Mouse (Mus musculus): ENCODE measurements around the gene Lamp1.

The Lamp1 gene

DNA sequence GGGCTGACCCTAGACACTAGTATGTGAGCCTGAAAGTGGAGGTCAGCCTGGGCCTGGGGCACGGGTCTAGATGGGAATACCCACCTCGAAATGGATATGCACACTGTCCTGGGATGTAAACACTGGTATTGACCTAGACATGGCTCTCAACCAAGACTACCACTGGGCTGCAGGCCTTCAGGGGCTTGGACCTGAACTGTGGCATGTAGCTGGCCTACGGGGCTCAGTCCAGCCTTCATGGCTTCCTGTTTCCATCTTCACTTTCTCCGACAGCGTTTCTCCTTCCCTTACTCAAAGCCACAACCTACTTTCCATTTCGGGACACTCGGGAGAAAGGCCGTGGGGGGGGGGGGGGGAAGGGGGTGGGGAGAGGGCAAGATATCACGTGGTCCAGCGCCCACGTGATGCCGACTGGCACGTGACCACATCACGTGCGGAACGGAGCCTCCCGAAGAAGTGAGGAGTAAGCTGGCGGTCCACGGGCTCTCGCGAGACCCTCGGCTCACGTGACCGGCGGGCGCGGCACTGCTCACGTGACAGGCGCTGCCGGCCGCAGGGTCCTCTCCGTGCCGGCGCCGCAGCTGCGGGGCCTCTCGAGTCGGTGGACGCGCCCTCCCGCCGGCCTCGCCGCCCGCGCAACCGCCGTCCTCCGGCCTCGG lies at the start of gene Lamp1:
Gene Lamp1, plus strand, starts transcription at position 444 of the 659 bp plus-strand sequence.
- in situ Hi-C loops (cut with MboI, MseI), result no loop called here

DNA sequence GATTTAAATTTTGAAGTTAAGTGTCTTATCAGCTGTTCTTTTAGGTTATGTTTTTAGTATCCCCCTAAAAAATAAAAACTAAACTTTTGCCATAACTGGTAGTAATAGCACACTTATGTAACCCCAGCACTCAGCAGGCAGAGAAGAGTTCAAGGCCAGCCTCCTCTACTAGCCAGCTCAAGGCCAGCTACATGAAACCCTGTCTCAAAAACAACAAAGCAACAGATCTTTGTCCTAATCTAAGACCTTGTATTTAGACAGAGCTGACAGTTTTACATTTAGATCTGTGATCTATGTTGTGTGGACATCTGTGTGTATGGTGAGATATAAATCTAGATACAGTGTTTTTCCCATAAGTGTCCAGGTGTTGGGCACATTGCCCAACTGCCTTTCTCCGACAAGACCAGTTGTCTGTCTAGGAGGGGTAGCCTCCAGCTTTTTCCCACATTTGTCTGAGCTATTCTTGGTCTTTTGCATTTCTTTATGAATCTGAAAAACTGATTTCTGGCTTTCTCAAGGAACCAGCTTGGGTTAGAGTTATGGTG lies 49.5 kb upstream of the Lamp1 start:
- in situ Hi-C loops (cut with MboI, MseI), result loop anchor here (10.0 kb wide), 2 partner anchors 675 to 1555 kb away; partner anchors contain the start of genes Cars2 (in 2 of the 2), Ing1 (in 2 of the 2) and Upf3a (in 1 of the 2)

DNA sequence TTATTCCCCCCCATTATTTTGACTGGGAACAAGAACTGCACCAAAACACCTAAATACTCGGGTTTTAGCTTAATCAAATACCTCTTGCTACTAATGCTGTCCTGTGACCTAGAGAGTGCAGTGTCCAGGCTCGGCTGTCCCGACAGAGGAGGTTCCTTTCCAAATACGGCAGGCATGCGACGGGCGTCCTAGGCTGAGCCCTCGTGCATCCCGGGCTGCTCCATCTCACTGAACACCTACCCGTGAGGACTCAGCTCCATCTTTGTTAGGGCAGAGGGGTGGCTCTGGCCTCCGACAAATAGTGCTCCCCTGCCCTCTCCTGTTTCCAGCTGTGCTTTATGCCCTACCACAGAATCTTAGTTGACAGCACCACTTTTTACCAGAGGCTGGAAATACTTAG lies 47.0 kb upstream of the Lamp1 start:
- in situ Hi-C loops (cut with MboI, MseI), result no loop called here

DNA sequence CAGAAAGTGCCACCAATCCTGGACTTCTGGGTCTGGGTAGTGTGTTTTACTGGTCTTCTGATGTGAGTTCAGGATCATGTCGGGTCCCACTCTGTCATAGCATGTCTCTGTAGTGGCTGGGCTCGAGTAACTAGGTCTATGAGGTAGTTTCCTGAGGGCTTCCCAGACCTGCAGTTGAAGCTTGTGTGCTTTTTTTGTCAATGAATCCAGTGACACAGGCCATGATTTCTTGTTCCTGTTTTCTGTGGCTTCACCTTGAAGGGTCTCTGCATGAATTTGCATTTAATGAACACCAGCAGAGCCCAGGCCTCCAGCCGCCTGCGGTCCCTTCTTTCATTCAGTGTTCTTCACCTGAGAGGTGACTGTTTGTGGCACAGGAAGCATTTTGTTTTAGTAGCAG lies 45.7 kb upstream of the Lamp1 start:
- in situ Hi-C loops (cut with MboI, MseI), result no loop called here

DNA sequence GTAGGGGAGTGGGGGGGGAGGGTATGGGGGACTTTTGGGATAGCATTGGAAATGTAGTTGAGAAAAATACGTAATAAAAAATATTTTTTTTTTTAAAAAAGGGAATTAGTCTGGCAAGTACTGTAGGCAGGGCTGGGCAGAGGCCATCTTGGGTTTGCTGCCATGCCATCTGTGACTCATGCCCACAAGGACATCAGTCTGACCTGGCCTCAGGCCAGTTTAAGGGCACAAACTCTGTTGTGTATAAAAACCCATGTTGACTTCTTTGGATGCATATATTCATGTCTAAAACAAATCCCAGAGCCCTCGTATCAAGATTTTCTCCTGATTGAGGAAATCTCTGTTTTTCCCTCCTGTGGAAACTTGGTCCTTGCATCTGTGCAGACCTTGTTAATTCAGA lies 41.9 kb upstream of the Lamp1 start:
- in situ Hi-C loops (cut with MboI, MseI), result no loop called here

DNA sequence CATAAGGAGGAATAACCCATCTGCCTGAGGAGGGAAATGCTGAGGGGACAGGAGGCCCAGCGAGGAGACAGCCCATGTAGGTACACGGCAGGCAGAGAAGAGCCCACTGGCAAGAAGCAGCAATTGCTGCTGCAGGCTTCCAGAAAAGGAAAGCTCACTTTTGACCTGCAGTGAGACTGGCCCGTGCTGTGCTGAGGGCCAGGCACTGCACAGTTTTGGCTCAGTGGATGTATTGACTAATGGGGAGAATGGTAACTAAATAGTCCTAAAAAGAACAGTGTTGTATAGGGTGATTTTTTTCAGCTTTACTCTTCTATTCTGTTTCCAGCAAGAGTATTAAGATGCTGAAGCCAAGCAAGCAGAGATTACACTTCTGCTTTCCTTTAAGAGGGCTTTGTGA lies 40.4 kb upstream of the Lamp1 start:
- in situ Hi-C loops (cut with MboI, MseI), result no loop called here

DNA sequence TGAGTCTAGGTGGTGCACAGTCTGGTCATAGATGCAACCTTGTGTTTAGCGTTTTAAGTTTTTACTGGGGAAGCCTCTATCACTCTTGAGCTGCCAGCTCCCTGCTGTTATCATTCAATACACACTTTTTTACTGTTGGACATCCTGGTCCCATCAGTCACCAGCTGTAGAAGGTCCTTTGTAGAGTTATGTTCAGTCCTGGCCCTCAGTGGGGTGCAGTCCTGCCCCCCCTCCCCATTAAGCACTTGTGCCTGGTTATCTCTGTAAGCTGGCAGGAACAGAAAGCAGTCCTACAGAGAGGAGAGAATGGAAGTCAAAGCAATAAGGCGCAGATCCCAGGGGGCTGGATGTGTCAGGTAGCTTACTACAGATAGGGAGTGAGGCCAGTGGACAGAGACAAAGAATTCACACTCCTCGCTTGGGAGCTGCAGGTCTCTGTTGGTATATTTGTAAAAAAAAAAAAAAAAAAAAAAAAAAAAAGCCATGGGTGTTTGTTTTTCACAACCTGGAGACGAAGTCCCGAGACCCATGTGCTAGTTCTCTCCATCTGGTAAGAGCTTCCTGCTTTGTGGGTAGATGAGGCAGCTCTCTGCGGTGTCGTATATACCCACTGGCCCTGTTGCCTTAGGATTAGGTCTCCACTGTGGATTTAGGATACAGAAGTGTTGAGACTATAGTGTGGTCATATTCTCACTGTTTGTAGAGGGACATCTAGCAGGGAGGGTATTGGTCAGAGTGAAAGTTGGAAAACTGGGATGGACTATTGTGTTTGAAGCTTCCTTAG lies 37.9 kb upstream of the Lamp1 start:
- in situ Hi-C loops (cut with MboI, MseI), result no loop called here

DNA sequence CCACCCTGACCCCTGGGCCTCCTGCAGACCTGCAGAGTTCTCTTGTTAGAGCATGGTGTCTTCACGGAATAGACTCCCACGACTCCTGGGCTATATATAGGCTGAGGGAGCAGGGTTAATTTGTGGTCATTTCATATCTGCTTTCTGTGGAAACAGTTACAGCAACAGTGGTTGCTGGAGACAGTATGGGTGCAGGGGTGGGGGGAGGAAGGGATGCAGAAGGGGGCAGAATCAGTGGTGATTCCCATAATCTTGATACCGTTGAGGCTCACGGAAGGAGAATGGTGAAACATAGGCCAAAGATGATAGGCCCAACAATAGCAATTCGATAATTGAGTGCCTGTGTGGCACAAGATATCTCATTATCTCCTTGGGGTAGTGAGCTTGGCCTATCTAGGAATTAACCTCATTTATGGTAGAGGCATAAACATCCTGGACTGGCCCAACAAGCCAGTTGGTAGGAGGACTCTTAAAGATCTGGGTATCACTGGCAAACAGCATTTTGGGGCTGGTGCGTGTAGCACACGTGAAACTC lies 36.0 kb upstream of the Lamp1 start:
- in situ Hi-C loops (cut with MboI, MseI), result no loop called here

DNA sequence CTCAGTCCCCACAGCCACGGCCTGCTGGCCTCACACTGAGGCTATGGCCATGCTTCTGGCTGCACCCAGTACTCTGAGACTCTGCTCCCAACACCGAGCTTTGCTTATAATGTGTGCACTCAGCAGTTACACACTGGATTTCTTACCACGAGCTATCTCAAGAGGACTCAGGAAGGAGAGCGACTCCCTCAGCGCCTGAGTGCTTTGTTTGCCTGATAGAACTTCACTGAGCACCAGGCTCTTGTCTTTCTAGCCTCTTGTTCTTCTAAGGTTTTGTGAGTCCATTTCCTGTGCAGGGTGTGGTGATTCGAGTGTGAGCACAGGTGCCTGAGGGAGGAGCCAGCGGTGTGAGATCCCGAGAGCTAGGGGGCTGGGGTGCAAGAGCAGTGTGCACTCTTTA lies 34.1 kb upstream of the Lamp1 start:
- in situ Hi-C loops (cut with MboI, MseI), result no loop called here

DNA sequence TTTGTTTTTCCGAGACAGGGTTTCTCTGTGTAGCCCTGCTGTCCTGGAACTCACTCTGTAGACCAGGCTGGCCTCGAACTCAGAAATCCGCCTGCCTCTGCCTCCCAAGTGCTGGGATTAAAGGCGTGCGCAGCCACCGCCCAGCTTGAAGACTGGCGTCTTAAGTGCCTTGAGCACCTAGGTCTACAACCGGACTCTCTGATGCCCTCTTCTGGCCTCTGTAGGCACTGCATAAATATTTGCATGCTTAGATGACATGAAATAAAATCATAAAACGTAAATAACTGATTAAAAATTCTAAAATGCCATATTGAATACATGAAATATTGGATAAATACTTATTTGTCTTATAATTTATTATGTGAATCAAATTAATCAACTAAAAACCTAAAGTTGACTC lies 26.7 kb upstream of the Lamp1 start:
- in situ Hi-C loops (cut with MboI, MseI), result loop anchor here in 1 of 2 experiments (5.0 kb wide), 1 partner anchor 155 kb away; no protein-coding TSS in a partner anchor

DNA sequence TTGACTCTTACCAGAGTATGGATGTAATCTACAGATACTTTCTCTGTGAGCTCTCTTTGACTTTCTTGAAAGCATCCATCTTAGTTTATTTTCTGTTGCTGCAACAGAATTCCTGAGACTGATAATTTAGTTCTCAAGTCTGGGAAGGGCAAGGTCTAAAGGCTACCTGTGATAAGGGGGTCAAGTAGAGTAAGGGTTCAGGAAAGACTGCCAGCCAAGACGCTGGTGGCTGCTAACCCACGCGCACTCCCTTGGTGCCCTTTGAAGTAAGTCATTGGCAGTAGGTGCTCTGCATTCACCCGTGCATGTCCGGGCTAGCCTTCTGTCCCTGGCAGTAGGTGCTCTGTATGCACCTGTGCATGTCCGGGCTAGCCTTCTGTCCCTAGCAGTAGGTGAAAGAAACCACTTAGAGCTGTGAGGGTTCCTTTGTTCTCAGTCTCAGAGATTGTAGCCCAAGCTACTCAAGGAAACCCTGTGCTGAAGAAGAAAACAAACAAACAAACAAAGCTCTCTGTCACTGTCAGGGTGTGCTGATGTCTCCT lies 19.2 kb upstream of the Lamp1 start:
- in situ Hi-C loops (cut with MboI, MseI), result no loop called here

DNA sequence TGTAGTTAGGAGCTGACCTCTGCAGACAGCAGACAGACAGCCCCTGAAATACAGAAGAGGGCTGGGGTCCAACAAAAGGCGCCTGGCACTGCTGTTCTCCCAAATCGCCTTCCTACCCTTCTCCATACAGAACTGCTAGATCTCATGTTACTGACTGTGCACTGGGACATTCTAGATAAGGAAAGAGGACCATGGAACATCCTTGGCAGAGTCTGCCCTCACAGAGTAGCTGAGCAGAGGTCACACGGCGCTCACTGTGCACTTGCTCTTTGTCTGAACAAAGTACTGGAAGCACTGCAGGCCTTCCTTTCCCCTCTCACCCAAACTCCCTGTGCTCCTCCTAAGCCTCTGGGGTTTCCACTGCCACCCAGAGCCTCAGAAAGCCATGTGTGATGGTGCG lies 17.3 kb upstream of the Lamp1 start:
- in situ Hi-C loops (cut with MboI, MseI), result no loop called here

DNA sequence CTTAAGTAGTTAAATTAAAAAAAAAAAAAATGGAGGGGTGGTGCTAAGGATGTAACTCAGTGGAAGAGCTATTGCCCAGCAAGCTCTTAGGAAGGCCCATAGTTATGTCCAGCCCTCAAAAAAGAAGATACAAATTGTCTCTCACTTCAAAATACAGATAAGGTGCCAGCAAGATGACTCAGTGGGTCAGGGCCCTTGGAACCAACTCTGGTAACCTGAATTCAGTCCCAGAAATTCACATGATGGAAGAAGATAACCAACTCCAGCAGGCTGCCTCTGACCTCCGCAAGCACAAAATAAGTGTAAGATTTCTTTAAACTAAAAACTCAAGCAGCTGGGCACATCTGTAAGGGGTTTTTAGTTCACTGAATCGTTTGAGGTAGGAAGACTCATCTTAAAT lies 10.5 kb upstream of the Lamp1 start:
- in situ Hi-C loops (cut with MboI, MseI), result no loop called here

DNA sequence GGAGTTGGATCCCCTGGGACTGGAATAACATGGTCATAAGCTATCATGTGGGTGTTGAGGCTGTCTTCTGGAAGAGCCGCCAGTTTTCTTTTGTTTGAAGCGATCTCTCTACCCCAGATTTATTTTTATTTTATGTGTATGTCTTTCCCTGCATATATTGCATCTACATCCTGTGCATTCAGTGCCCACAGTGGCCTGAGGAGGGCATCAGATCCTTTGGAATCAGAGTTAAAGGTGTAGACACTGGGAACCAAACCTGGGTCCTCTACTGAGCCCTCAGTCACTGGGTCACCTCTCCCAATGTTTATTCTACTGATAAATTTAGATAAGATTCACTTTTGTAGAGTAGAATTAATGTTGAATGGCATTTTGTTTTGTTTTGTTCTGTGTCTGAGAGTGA lies 9.7 kb upstream of the Lamp1 start:
- in situ Hi-C loops (cut with MboI, MseI), result no loop called here

DNA sequence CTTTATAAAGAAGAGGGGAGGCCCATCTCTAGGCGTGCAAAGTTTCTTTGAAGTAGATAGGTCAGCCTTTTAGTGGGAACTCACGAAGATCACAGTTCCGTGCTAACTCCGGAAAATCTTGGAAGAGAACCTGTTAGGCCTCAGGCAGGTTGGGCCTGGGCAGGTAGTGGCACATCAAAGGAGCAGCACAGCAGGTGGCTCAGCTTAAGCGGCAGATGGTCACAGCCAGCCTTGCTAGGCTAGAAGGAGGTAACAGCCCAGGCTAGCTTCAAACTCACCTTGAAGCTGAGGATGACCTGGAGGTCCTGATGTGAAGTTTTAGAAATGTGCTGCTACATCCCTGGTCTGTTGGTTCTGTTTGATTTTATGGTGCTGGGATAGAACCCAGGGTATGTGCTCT lies 9.1 kb upstream of the Lamp1 start:
- in situ Hi-C loops (cut with MboI, MseI), result loop anchor here in 1 of 2 experiments (5.0 kb wide), 1 partner anchor 67 kb away; no protein-coding TSS in a partner anchor

DNA sequence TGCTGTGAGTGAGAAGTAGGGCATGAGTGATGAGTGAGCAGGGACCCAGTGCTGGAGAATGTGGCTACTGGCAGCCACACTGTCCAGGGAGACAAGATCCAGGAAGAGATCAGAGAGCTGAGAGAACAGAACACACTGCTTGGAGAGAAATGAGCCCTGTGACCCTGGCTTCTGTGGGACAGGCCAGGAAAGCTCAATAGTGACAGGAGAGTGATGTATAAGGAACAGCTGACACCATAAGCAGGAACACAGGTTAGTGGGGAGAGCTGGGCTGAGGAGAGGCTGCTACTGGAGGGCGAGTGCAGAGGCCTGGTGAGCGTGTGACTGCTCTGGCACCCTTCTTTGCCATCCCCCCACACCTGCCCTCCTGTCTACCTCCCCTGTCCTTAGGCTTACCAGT lies 8.0 kb upstream of the Lamp1 start:
- in situ Hi-C loops (cut with MboI, MseI), result loop anchor here in 1 of 2 experiments (5.0 kb wide), 1 partner anchor 66 kb away; no protein-coding TSS in a partner anchor

DNA sequence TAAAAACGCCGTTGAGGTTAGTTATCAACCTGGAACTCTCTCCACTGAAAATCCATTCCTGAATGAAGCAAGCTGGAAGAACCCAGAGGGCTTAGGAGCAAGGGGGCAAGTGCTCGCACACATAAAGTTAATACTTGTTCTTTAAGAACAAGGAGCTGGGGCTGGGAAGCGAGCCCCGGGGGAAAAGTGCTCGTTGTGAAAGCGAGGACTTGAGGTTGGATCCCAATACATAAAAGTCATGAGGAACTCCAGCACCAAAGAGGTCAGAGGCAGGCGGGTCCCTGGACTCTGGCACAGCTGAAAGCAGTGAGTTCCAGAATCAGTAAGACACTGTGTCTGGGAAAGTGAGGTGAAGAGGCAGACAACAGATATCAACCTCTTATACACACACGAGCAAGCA lies 4.9 kb upstream of the Lamp1 start:
- in situ Hi-C loops (cut with MboI, MseI), result loop anchor here in 1 of 2 experiments (5.0 kb wide), 1 partner anchor 63 kb away; no protein-coding TSS in a partner anchor

DNA sequence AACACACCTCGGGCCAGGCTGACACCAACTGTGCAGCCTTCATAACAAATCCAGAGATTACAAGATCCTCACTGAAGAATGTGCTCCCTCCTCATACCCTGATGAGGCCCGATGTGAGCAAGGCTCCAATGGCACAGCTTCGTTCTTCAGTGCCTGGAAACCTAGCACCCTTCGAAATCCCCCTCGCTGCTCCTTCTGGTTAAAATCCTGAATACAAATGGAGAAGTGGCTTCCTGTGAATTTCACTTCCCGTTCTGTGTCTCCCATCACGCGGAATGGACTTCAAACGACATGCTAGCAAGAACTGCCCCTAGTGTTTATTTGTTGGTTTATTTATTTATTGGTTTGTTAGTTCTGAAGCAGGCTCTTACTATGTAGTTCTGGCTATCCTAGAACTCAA lies 3.6 kb upstream of the Lamp1 start:
- in situ Hi-C loops (cut with MboI, MseI), result no loop called here

DNA sequence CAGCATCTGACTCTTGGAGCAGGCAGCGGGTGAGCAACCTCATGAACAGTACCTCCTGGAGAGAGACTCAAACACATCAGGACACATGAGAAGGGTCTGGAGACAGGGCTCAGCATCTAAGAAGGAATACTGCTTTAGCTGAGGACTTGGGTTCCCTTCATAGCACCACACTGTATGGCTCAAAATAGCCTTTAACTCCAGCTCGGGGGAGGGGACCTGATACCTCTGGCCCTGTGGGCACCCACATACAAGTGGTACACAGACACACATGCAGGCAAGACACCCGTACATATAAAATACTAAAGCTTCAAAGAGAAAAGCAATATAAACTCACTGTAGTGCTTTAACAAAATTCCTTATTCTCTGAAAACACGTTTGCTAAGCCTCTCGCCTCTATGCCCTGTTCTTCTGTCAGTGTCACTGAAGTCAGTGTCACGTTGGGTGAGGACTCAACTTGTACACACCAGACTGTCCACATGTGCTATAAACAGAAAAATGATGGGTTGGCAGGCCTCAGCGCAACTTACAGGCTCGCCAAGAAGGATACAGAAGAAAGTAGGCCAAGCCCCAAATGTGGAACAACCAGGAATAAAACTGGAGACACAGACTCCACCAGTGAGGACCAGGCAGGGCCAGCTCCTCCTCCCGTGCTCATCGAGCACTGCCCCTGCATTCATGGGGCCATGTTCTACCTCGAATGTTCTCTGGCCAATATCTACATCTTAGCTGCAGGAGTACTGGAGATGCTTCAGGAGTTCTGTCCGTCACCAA lies 2.4 kb upstream of the Lamp1 start:
- in situ Hi-C loops (cut with MboI, MseI), result no loop called here

DNA sequence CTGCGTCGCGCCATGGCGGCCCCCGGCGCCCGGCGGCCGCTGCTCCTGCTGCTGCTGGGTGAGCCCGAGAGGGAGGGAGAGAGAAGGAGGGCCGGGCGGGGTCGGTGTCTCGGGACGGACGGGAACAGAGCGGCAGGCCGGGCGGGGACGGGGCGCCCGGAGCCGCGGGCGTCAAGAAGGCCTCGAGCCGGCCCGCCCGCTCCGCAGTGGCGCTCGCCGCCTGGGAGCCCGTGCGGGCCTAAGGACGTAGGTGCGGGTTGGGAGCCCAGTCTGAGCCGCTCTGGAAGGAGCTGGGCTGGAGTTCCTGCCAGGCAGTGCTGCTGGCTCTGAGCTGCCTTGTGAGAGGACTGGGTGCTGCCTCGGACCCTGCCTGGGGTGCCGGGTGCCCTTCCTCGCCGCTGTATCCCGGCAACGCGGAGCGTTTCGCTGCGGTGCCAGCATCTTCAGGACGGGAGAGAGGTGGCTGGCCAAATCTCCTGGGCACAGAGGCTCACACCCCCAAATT lies 468 bp downstream of the Lamp1 start:
- in situ Hi-C loops (cut with MboI, MseI), result no loop called here

DNA sequence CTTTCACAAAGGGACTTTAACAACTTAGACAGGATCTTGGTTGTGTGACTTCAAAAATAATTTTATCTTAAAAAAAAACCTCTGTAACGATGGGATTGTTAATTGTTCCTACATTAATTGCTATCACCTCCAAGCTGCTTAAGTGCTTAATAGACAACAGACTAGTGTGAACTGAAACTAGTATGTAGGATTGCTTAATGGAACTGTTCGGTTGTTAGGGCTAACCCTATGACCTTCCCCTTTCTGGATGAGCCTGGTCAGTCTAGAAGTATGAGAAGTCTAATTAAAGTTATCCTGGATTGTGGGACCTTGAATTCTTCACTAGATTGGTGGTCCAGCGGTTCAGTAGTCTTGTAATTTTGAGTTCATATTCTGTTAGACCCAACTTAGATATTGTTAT lies 1.7 kb downstream of the Lamp1 start:
- in situ Hi-C loops (cut with MboI, MseI), result loop anchor here in 1 of 2 experiments (5.0 kb wide), 1 partner anchor 52 kb away; no protein-coding TSS in a partner anchor

Measured in T-helper 17 cell (primary cell).